Mouse (Mus musculus) forebrain, embryonic 14.5 days (tissue): Measurements from ENCODE around the gene Rhou. TPM values are rescaled to one million over a fixed set of nuclear protein-coding genes. Genes with fewer than 3 reads are reported as not detected.
A peak's percentile ranks its signal among the peaks of the same experiment; 100 is the strongest.
"Not testable (repeated sequence)": the region's sequence is repeated elsewhere in the genome, so short reads cannot be mapped to it uniquely, and the experiment has no call there.

Experiments
- ATAC-seq: fragments of 200-750 bp; cut with Nextera tagmentation; 2 replicates; pipeline ENCODE4 v1.8.0; 2017; ENCODE audit warnings: mild to moderate bottlenecking, moderate library complexity
- DNase-seq: peaks from one replicate; pipeline ENCODE4 v3.0.0-alpha.2; 2015; ENCODE audit warnings: low spot score
- H3K27ac ChIP-seq: fragments of 300-500 bp; sonication (generic); 2 replicates; pipeline ENCODE4 v1.5.1; 2014; ENCODE audit warnings: low read depth, mild to moderate bottlenecking, control low read depth, low read length, moderate library complexity
- H3K27me3 ChIP-seq: fragments of 300-500 bp; sonication (generic); replicated peaks from 2 replicates; pipeline ENCODE4 v1.6.1; 2014; ENCODE audit warnings: low read length, control low read depth, mixed read lengths; ENCODE audit not compliant: control insufficient read depth, insufficient read depth
- H3K36me3 ChIP-seq: fragments of 300-500 bp; sonication (generic); 2 replicates; pipeline ENCODE4 v1.6.1; 2014; ENCODE audit warnings: low read length, control low read depth; ENCODE audit not compliant: control insufficient read depth, insufficient read depth
- H3K4me1 ChIP-seq: fragments of 300-500 bp; sonication (generic); 2 replicates; pipeline ENCODE4 v1.6.1; 2014; ENCODE audit warnings: antibody characterized with exemption, low read length, control low read depth; ENCODE audit not compliant: control insufficient read depth, insufficient read depth
- H3K4me2 ChIP-seq: fragments of 300-500 bp; sonication (generic); 2 replicates; pipeline ENCODE4 v1.6.1; 2014; ENCODE audit warnings: mild to moderate bottlenecking, control low read depth, low read length
- H3K4me3 ChIP-seq: fragments of 300-500 bp; sonication (generic); 2 replicates; pipeline ENCODE4 v1.5.1; 2014; ENCODE audit warnings: low read depth, low read length, control low read depth
- H3K9ac ChIP-seq: fragments of 300-500 bp; sonication (generic); 2 replicates; pipeline ENCODE4 v1.6.1; 2014; ENCODE audit warnings: mild to moderate bottlenecking, low read length, control low read depth, moderate library complexity
- H3K9me3 ChIP-seq: fragments of 300-500 bp; sonication (generic); replicated peaks from 2 replicates; pipeline ENCODE4 v1.6.1; 2016; ENCODE audit warnings: low read length, control low read depth, mixed read lengths; ENCODE audit not compliant: control insufficient read depth
- WGBS: fragments of 180-500 bp; shearing (Covaris S2); extraction: QIAGEN DNeasy Blood & Tissue Kit; methylation state at CpG from one replicate; pipeline ENCODE4 v1.1.7; 2014; 5-methylcytosine and 5-hydroxymethylcytosine counted together
- polyA plus RNA-seq: library from polyadenylated mRNA; unstranded; fragments of >200 nt; fragmentation: Nextera tagmentation; extraction: Ambion mirVana; gene quantifications from 2 replicates; pipeline ENCODE4 v1.2.1, GENCODE M21; 2014

Gene Rhou
- polyA plus RNA-seq, 1 experiment from 2014 or later, result 7.1 TPM

GRCm38 (mm10) chr8:123628968-123629755, 24.6 kb upstream of the Rhou start:
- Histone ChIP-seq H3K4me3 (peak overlapping the region; percentile 23), H3K27me3 (peaks cover 12% of the 10 kb centered on the region), H3K36me3 (no peaks in the 10 kb centered on the region), H3K4me1 (peaks cover 6% of the 10 kb centered on the region; the same call in 1 of the 2 replicates), H3K9me3 (no peaks in the 10 kb centered on the region), H3K4me2 (peak overlapping the region; percentile 55), H3K27ac (no peak overlapping the region), H3K9ac (peak overlapping the region; percentile 37; the same call in 1 of the 2 replicates)
- 12% methylated on average over 19 of the region's 19 CpGs for WGBS
- ATAC-seq, result peak; percentile 66
- DNase-seq, result peak; percentile 89

- Histone ChIP-seq H3K9ac (no peak overlapping the region), H3K36me3 (no peaks in the 10 kb centered on the region), H3K4me3 (no peak overlapping the region), H3K4me2 (no peak overlapping the region; the same call in 1 of the 2 replicates), H3K4me1 (peaks cover 6% of the 10 kb centered on the region; the same call in 1 of the 2 replicates), H3K27me3 (0 out of 2 replicates have a peak, but pooled peaks cover 4% of the 10 kb centered on the region), H3K9me3 (no peaks in the 10 kb centered on the region), H3K27ac (no peak overlapping the region)
- ATAC-seq (no peak), DNase-seq (no peak)
- 62% methylated on average over 10 of the region's 10 CpGs for WGBS
These were observed 23.7 kb upstream of the Rhou start for GRCm38 (mm10) chr8:123630058-123630457.

GRCm38 (mm10) chr8:123630841-123631251, 22.9 kb upstream of the Rhou start:
- Histone ChIP-seq H3K9ac (no peak overlapping the region), H3K9me3 (no peaks in the 10 kb centered on the region), H3K4me2 (peak overlapping the region; percentile 40), H3K27me3 (0 out of 2 replicates have a peak, but pooled peaks cover 4% of the 10 kb centered on the region), H3K36me3 (no peaks in the 10 kb centered on the region), H3K4me3 (peak overlapping the region; percentile 6; the same call in 1 of the 2 replicates), H3K27ac (no peak overlapping the region), H3K4me1 (peaks cover 6% of the 10 kb centered on the region; the same call in 1 of the 2 replicates)
- DNase-seq (peak; percentile 30), ATAC-seq (no peak)
- WGBS, result 37% methylated on average over 12 of the region's 12 CpGs

- DNase-seq, H3K4me1 ChIP-seq, H3K36me3 ChIP-seq, H3K27me3 ChIP-seq, ATAC-seq, H3K4me2 ChIP-seq, H3K27ac ChIP-seq, H3K9ac ChIP-seq, H3K9me3 ChIP-seq, H3K4me3 ChIP-seq: not testable (repeated sequence)
- 63% methylated on average over 3 of the region's 3 CpGs for WGBS
These were observed 22.0 kb upstream of the Rhou start for GRCm38 (mm10) chr8:123631746-123632145.

GRCm38 (mm10) chr8:123632257-123632656, 21.5 kb upstream of the Rhou start:
- DNase-seq (no peak), ATAC-seq (no peak)
- H3K9ac ChIP-seq, result no peak overlapping the region
- no peak overlapping the region for H3K27ac ChIP-seq
- 0 out of 2 replicates have a peak, but pooled peaks cover 4% of the 10 kb centered on the region for H3K27me3 ChIP-seq
- WGBS, result 86% methylated on average over 4 of the region's 4 CpGs
- H3K4me3 ChIP-seq, result no peak overlapping the region
- no peaks in the 10 kb centered on the region for H3K36me3 ChIP-seq
- H3K4me1 ChIP-seq, result peaks cover 6% of the 10 kb centered on the region; the same call in 1 of the 2 replicates
- H3K4me2 ChIP-seq, result no peak overlapping the region
- no peaks in the 10 kb centered on the region for H3K9me3 ChIP-seq

- no peak overlapping the region for H3K9ac ChIP-seq
- DNase-seq, result no peak
These were observed 19.9 kb upstream of the Rhou start for GRCm38 (mm10) chr8:123633801-123634200.

GRCm38 (mm10) chr8:123634395-123635131, 19.2 kb upstream of the Rhou start:
- WGBS, result 52% methylated on average over 3 of the region's 3 CpGs
- Histone ChIP-seq H3K4me2 (no peak overlapping the region), H3K27me3 (0 out of 2 replicates have a peak, but pooled peaks cover 4% of the 10 kb centered on the region), H3K9me3 (no peaks in the 10 kb centered on the region), H3K9ac (no peak overlapping the region), H3K36me3 (no peaks in the 10 kb centered on the region), H3K27ac (no peak overlapping the region), H3K4me3 (no peak overlapping the region), H3K4me1 (no peaks in the 10 kb centered on the region)
- no peak for DNase-seq
- no peak for ATAC-seq

More at GRCm38 (mm10) chr8:123633801-123634200, 19.9 kb upstream of the Rhou start:
- H3K4me2 ChIP-seq, result no peak overlapping the region
- no peak overlapping the region for H3K27ac ChIP-seq
- H3K9me3 ChIP-seq, result no peaks in the 10 kb centered on the region
- peaks cover 4% of the 10 kb centered on the region; the same call in 1 of the 2 replicates for H3K4me1 ChIP-seq
- no peaks in the 10 kb centered on the region for H3K36me3 ChIP-seq
- ATAC-seq, result no peak
- H3K4me3 ChIP-seq, result no peak overlapping the region
- H3K27me3 ChIP-seq, result 0 out of 2 replicates have a peak, but pooled peaks cover 4% of the 10 kb centered on the region
- 74% methylated on average over 7 of the region's 7 CpGs for WGBS

- Histone ChIP-seq H3K4me1 (no peaks in the 10 kb centered on the region), H3K27me3 (0 out of 2 replicates have a peak, but pooled peaks cover 4% of the 10 kb centered on the region), H3K4me2 (no peak overlapping the region), H3K36me3 (no peaks in the 10 kb centered on the region), H3K27ac (no peak overlapping the region), H3K9me3 (no peaks in the 10 kb centered on the region), H3K4me3 (no peak overlapping the region), H3K9ac (no peak overlapping the region)
- DNase-seq (no peak), ATAC-seq (no peak)
- 76% methylated on average over 11 of the region's 11 CpGs for WGBS
These were observed 18.1 kb upstream of the Rhou start for GRCm38 (mm10) chr8:123635671-123636070.
